Mouse (Mus musculus) G1E (cell line): ENCODE data around the gene Dyx1c1. TPM values are rescaled to one million over a fixed set of nuclear protein-coding genes. Genes with fewer than 3 reads are reported as not detected.
A peak's percentile ranks its signal among the peaks of the same experiment; 100 is the strongest.

Experiments
- ATAC-seq: 2 replicates; pipeline ENCODE4 v1.8.0; 2016; ENCODE audit warnings: mild to moderate bottlenecking; ENCODE audit not compliant: insufficient number of reproducible peaks, poor library complexity, low FRiP score, severe bottlenecking; ENCODE audit errors: extremely low read depth
- DNase-seq: peaks from one replicate; pipeline ENCODE4 v3.0.0; 2012; ENCODE audit warnings: low spot score
- H3K27me3 ChIP-seq: 2 replicates; pipeline ENCODE4 v1.6.1; 2012; ENCODE audit warnings: mild to moderate bottlenecking, low read length, inconsistent platforms; ENCODE audit not compliant: insufficient read depth
- H3K36me3 ChIP-seq: replicated peaks from 2 replicates; pipeline ENCODE3; 2012; ENCODE audit warnings: mild to moderate bottlenecking, inconsistent platforms
- H3K4me1 ChIP-seq: 2 replicates; pipeline ENCODE4 v1.6.1; 2012; ENCODE audit warnings: low read depth, low read length, inconsistent platforms, mixed read lengths; ENCODE audit not compliant: insufficient read depth
- H3K4me3 ChIP-seq: 2 replicates; pipeline ENCODE4 v1.5.1; 2012; ENCODE audit warnings: low read depth, mild to moderate bottlenecking, inconsistent platforms, low read length, moderate library complexity, mixed read lengths
- H3K9me3 ChIP-seq: replicated peaks from 2 replicates; pipeline ENCODE4 v1.6.1; 2012; ENCODE audit warnings: inconsistent platforms
- CTCF ChIP-seq: IDR thresholded peaks from 2 replicates; pipeline ENCODE4 v1.5.1; 2012; ENCODE audit warnings: low read depth, low read length, inconsistent platforms, mixed read lengths
- GATA1 ChIP-seq: IDR thresholded peaks from 2 replicates; pipeline ENCODE4 v1.6.1; 2012; ENCODE audit warnings: borderline replicate concordance, low read length, inconsistent platforms, mixed read lengths
- GATA2 ChIP-seq: IDR thresholded peaks from 2 replicates; pipeline ENCODE4 v1.6.1; 2012; ENCODE audit warnings: low read depth, low read length, inconsistent platforms, borderline replicate concordance
- POLR2AphosphoS5 ChIP-seq: IDR thresholded peaks from 2 replicates; pipeline ENCODE4 v1.6.1; 2012; ENCODE audit warnings: low read depth, low read length, inconsistent platforms; ENCODE audit not compliant: insufficient replicate concordance
- TAL1 ChIP-seq: conservative IDR thresholded peaks from 2 replicates; pipeline ENCODE4 v1.6.1; 2012; ENCODE audit warnings: low read depth, low read length, inconsistent platforms, mixed read lengths
- polyA plus RNA-seq: library from polyadenylated mRNA; stranded (reverse); fragments of >175 nt; gene quantifications from 2 replicates; pipeline ENCODE4 v1.2.3, GENCODE M21; 2012
- total RNA-seq, 2 experiments: library from RNA; stranded (forward) in 1 of 2; stranded (reverse) in 1 of 2; fragments of 200-1000 nt in 1 of 2; fragments of >200 nt in 1 of 2; fragmentation: Nextera tagmentation in 1 of 2; gene quantifications; 2 replicates each; pipeline ENCODE4 v1.2.3; 2014 to 2017

Dyx1c1 gene
- total and polyA plus RNA-seq, 3 experiments = 0.22 to 1.9 TPM; not detected in 1

DNA sequence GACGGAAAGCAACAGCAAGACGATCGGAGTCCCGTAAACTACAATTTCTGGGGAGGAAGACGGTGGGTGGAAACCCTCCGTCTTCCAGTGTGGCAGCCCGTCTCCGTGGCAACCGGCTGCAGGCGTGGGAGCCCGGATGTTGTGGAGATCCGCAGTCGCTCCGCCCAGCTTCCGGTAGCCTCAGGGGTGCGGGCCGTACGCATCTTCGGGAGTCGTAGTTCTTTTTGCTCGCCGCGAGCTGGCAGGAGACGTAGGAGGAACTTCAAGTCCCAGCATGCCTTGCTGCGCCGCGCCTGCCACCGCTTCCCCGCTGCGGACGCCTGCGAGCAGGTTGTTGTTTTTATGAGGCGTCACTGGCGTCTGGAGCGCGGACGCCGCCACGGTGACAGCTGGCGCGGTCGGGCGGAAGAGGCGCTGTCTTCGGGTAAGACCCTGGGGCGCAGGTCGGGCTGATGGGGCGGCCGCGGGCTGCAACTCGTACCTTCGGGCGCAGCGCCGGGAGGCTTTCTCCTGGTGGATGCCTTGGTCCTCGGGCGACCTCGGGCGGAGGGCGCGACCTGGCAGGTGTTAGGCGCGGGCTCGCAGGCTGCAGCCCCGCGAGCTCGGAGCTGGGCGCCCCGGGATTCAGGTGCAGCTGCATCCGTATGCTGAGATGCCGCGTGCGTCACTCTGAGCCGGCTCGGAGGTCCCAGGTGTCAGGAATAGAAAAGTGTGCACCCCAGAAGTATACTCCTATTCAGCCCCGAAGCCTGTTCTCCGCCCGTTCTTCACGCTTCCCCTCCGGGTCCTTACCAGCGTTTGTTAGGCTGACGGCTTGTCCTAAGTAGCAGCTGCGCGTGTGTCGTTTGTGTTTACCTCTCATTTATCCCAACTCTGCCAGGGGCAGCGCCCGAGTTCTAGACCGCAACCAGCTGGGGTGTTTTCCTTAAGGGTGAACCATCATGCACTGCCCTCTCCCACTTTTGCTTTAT, 26.9 kb downstream of the Dyx1c1 start, which contains the start of the genes Ccpg1os and Ccpg1:
Ccpg1os (minus strand) TSS at position 133 of the 971 bp plus-strand sequence.
Ccpg1 (plus strand) TSS at position 180 of the 971 bp plus-strand sequence.
- Histone ChIP-seq H3K36me3 (no peaks in the 10 kb centered on the region), H3K9me3 (no peaks in the 10 kb centered on the region), H3K27me3 (no peaks in the 10 kb centered on the region), H3K4me3 (peak within 1 kb of the TSS; percentile 95), H3K4me1 (peaks cover 24% of the 10 kb centered on the region)
- DNase-seq (peak; percentile 93), ATAC-seq (peak; percentile 98)
- TF ChIP-seq TAL1 = no peak
- no peak for TF ChIP-seq POLR2AphosphoS5
- TF ChIP-seq CTCF = no peak
- no peak for TF ChIP-seq GATA1
- TF ChIP-seq GATA2 = no peak

DNA sequence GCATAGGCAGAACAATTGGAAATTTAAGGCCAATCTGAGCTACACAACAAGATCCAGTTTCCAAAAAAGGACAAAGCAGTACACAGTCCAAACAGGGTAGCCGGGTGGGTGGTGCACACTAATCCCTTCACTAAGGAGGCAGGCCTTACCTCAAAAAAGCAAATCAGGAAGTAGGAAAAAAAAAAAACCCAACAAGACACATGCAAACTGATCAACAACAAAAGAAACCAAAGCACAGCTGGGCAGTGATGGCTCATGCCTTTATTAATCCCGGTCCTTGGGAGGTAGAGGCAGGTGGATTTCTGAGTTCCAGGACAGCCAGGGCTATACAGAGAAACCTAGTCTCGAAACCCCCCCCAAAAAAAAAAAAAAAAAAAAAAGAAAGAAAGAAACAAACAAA, 29.1 kb downstream of the Dyx1c1 start:
- Histone ChIP-seq H3K36me3 (no peaks in the 10 kb centered on the region), H3K4me3 (no peak overlapping the region), H3K9me3 (no peaks in the 10 kb centered on the region), H3K4me1 (peaks cover 24% of the 10 kb centered on the region), H3K27me3 (no peaks in the 10 kb centered on the region)
- TF ChIP-seq CTCF (no peak), GATA1 (no peak), TAL1 (no peak), GATA2 (no peak), POLR2AphosphoS5 (no peak)
- DNase-seq = no peak
- ATAC-seq = no peak

DNA sequence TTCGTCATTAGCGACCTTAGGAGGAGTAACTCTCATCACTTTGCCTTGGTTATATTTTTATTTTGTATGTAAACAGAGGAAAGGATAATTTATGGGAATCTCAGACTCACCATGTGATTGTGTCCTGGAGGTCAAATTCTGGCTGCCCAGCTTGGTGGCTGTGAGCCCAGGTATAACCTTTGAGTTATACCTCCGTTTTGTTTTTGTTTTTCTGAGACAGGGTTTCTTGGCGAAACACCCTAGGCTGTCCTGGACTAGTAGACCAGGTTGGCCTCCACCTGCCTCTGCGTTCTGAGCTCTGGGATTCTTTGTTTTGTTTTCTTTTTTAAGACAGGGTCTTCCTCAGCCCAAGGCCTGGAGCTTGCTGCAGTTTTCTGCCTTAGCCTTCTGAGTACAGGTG, 30.1 kb downstream of the Dyx1c1 start:
- Histone ChIP-seq H3K4me1 (peaks cover 24% of the 10 kb centered on the region), H3K27me3 (no peaks in the 10 kb centered on the region), H3K36me3 (no peaks in the 10 kb centered on the region), H3K4me3 (no peak overlapping the region), H3K9me3 (no peaks in the 10 kb centered on the region)
- TF ChIP-seq TAL1 (no peak), GATA2 (no peak), CTCF (no peak), POLR2AphosphoS5 (no peak), GATA1 (no peak)
- DNase-seq = no peak
- ATAC-seq = no peak

DNA sequence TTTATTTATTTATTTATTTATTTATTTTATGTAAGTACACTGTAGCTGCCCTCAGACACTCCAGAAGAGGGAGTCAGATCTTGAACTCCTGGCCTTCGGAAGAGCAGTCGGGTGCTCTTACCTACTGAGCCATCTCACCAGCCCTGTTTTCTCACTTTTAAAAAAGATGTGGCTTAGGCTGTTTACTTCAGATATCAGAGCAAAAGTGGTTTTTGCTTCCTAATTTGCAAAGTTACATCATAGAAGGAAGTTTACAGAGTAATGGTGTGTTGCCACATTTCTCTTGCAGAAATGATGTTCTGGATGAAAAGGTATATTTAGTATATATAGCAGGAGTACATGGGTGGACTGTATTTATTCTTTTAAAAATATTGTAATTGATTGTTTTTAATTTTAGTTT, 32.8 kb downstream of the Dyx1c1 start:
- Histone ChIP-seq H3K27me3 (no peaks in the 10 kb centered on the region), H3K4me3 (no peak overlapping the region), H3K4me1 (peaks cover 8% of the 10 kb centered on the region), H3K9me3 (no peaks in the 10 kb centered on the region), H3K36me3 (no peaks in the 10 kb centered on the region)
- no peak for DNase-seq
- TF ChIP-seq GATA1 (no peak), POLR2AphosphoS5 (no peak), GATA2 (no peak), CTCF (no peak)
- ATAC-seq = no peak

DNA sequence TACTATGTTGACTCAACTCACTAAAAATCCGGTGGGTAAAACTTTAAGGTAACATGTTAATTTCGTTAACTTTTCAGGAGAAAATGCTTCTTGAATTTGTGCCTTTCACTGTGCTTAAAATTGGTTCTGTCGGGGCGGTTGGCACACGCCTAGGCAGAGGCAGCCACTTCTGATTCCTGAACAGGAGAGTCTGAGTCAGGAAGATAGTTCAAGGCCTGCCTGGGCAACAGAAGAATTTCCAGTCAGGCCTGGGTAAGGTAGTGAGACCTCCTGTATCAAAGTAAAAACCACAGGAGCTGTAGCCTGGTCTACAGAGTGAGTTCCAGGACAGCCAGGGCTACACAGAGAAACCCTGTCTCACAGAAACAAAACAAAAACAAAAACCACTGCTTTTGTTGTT, 34.0 kb downstream of the Dyx1c1 start:
- H3K4me1 ChIP-seq = peaks cover 2% of the 10 kb centered on the region; the same call in 1 of the 2 replicates
- TF ChIP-seq TAL1 (no peak), CTCF (no peak), GATA1 (no peak), GATA2 (no peak), POLR2AphosphoS5 (no peak)
- ATAC-seq (no peak), DNase-seq (no peak)
- no peak overlapping the region for H3K4me3 ChIP-seq
- no peaks in the 10 kb centered on the region for H3K27me3 ChIP-seq
- peaks cover under 1% of the 10 kb centered on the region for H3K36me3 ChIP-seq
- H3K9me3 ChIP-seq = no peaks in the 10 kb centered on the region

DNA sequence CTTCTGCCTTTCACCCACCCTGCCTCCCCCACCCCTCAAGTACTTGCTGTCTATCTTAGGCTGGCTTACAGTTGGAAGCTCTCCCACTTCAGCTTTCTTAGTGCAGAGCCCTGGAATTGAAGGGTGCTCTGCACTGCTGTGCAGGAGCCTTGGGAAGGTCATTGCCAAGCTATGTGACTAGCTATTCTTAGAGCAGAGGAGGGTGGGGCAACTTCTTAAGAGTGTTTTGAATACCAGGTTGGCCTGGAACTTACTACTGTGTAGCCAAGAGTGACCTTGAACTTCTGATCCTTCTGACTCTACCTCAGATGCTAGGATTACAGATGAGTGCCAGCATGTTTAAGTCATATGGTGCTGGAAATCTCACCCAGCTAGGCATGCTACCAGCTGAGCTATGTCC, 37.6 kb downstream of the Dyx1c1 start:
- ATAC-seq = no peak
- H3K4me3 ChIP-seq = no peak overlapping the region
- no peak for DNase-seq
- no peaks in the 10 kb centered on the region for H3K4me1 ChIP-seq
- H3K27me3 ChIP-seq = no peaks in the 10 kb centered on the region
- peaks cover 9% of the 10 kb centered on the region for H3K36me3 ChIP-seq
- TF ChIP-seq POLR2AphosphoS5 (no peak), TAL1 (no peak), CTCF (no peak), GATA1 (no peak), GATA2 (no peak)
- no peaks in the 10 kb centered on the region for H3K9me3 ChIP-seq
